Mouse (Mus musculus) CH12.LX (cell line): ENCODE data around the gene Mst1. TPM values are rescaled to one million over a fixed set of nuclear protein-coding genes. Genes with fewer than 3 reads are reported as not detected.

Experiments used
- DNase-seq: peaks from one replicate; pipeline ENCODE4 v3.0.0-alpha.2; 2013; ENCODE audit errors: extremely low read depth
- H3K27ac ChIP-seq: 2 replicates; pipeline ENCODE4 v1.5.1; 2012; ENCODE audit warnings: low read depth, mild to moderate bottlenecking, control low read depth, moderate library complexity; ENCODE audit not compliant: insufficient read depth
- H3K27me3 ChIP-seq: replicated peaks from 2 replicates; pipeline ENCODE3; 2012; ENCODE audit warnings: inconsistent platforms
- H3K36me3 ChIP-seq, 2 experiments: replicated peaks in 1 of 2; 2 replicates each; pipeline versions ENCODE3 to v1.6.1; 2012; ENCODE audit warnings: inconsistent platforms in 1 of 2, low read length in 1 of 2, mild to moderate bottlenecking in 1 of 2, mixed read lengths in 1 of 2, moderate library complexity in 1 of 2; ENCODE audit not compliant: control insufficient read depth in 1 of 2, insufficient read depth in 1 of 2
- H3K4me1 ChIP-seq, 2 experiments: 2 replicates each; pipeline ENCODE4 v1.6.1; 2012; ENCODE audit warnings: inconsistent platforms in 1 of 2, moderate library complexity in 1 of 2; ENCODE audit not compliant: insufficient read depth in 2 of 2, control insufficient read depth in 1 of 2
- H3K4me2 ChIP-seq: 2 replicates; pipeline ENCODE4 v1.6.1; 2012; ENCODE audit warnings: low read depth, mild to moderate bottlenecking, control low read depth; ENCODE audit not compliant: poor library complexity, insufficient read depth, severe bottlenecking
- H3K4me3 ChIP-seq, 3 experiments: fragments of 150-350 bp in 1 of 3; sonication (generic) in 1 of 3; replicated peaks in 1 of 3; 2 replicates each; pipeline versions ENCODE3 to v1.5.1; 2011 to 2012; ENCODE audit warnings: low read depth in 2 of 3, low read length in 2 of 3, mild to moderate bottlenecking in 2 of 3, moderate library complexity in 2 of 3, control low read depth in 1 of 3, improper control_type of control experiment in 1 of 3, inconsistent platforms in 1 of 3, mixed read lengths in 1 of 3; ENCODE audit not compliant: poor library complexity in 1 of 3
- H3K79me2 ChIP-seq: replicated peaks from 2 replicates; pipeline ENCODE4 v1.6.1; 2012; ENCODE audit warnings: mild to moderate bottlenecking, moderate library complexity; ENCODE audit not compliant: control insufficient read depth, poor library complexity, insufficient read depth, severe bottlenecking; ENCODE audit errors: extremely low read depth
- H3K9ac ChIP-seq: 2 replicates; pipeline ENCODE4 v1.6.1; 2012; ENCODE audit warnings: low read depth, mild to moderate bottlenecking, control low read depth, moderate library complexity; ENCODE audit not compliant: insufficient read depth
- H3K9me3 ChIP-seq: replicated peaks from 2 replicates; pipeline ENCODE3; 2012; ENCODE audit warnings: low read length, inconsistent platforms, mixed read lengths
- BHLHE40 ChIP-seq: IDR thresholded peaks from 2 replicates; pipeline ENCODE4 v1.6.1; 2011; ENCODE audit warnings: mild to moderate bottlenecking, low read depth, low read length, improper control_type of control experiment
- CHD2 ChIP-seq: IDR thresholded peaks from 2 replicates; pipeline ENCODE4 v1.6.1; 2011; ENCODE audit warnings: low read length, improper control_type of control experiment
- ELF1 ChIP-seq: IDR thresholded peaks from 2 replicates; pipeline ENCODE4 v1.6.1; 2014; ENCODE audit warnings: low read depth, mild to moderate bottlenecking, inconsistent platforms, low read length, improper control_type of control experiment
- EP300 ChIP-seq: IDR thresholded peaks from 2 replicates; pipeline ENCODE4 v1.6.1; 2011; ENCODE audit warnings: low read length, improper control_type of control experiment
- ETS1 ChIP-seq: conservative IDR thresholded peaks from 2 replicates; pipeline ENCODE4 v1.6.1; 2012; ENCODE audit warnings: low read depth, mild to moderate bottlenecking, inconsistent platforms, low read length, improper control_type of control experiment, moderate library complexity
- JUN ChIP-seq: IDR thresholded peaks from 2 replicates; pipeline ENCODE4 v1.6.1; 2011; ENCODE audit warnings: low read depth, mild to moderate bottlenecking, low read length, improper control_type of control experiment, moderate library complexity; ENCODE audit not compliant: insufficient read depth
- JUND ChIP-seq: conservative IDR thresholded peaks from 2 replicates; pipeline ENCODE4 v1.6.1; 2011; ENCODE audit warnings: low read depth, low read length, improper control_type of control experiment
- KAT2A ChIP-seq: IDR thresholded peaks from 2 replicates; pipeline ENCODE4 v1.6.1; 2012; ENCODE audit warnings: low read length, improper control_type of control experiment, inconsistent platforms; ENCODE audit not compliant: insufficient replicate concordance
- MAFK ChIP-seq: IDR thresholded peaks from 2 replicates; pipeline ENCODE4 v1.6.1; 2011; ENCODE audit warnings: low read length, improper control_type of control experiment; ENCODE audit not compliant: insufficient replicate concordance
- MAX ChIP-seq: IDR thresholded peaks from 2 replicates; pipeline ENCODE4 v1.6.1; 2011; ENCODE audit warnings: low read length, improper control_type of control experiment
- MAZ ChIP-seq: IDR thresholded peaks from 2 replicates; pipeline ENCODE4 v1.6.1; 2012; ENCODE audit warnings: low read depth, mild to moderate bottlenecking, inconsistent platforms, low read length, improper control_type of control experiment, moderate library complexity
- MEF2A ChIP-seq: IDR thresholded peaks from 2 replicates; pipeline ENCODE4 v1.6.1; 2014; ENCODE audit warnings: low read depth, mild to moderate bottlenecking, inconsistent platforms, low read length, improper control_type of control experiment, borderline replicate concordance
- MXI1 ChIP-seq: IDR thresholded peaks from 2 replicates; pipeline ENCODE4 v1.6.1; 2011; ENCODE audit warnings: mild to moderate bottlenecking, low read depth, low read length, improper control_type of control experiment
- MYC ChIP-seq: IDR thresholded peaks from 2 replicates; pipeline ENCODE4 v1.6.1; 2011; ENCODE audit warnings: low read depth, mild to moderate bottlenecking, improper control_type of control experiment, low read length
- NELFE ChIP-seq: IDR thresholded peaks from 2 replicates; pipeline ENCODE4 v1.6.1; 2011; ENCODE audit warnings: low read depth, low read length, improper control_type of control experiment
- NRF1 ChIP-seq: IDR thresholded peaks from 2 replicates; pipeline ENCODE4 v1.6.1; 2014; ENCODE audit warnings: low read depth, mild to moderate bottlenecking, inconsistent platforms, low read length, improper control_type of control experiment, moderate library complexity
- PAX5 ChIP-seq: IDR thresholded peaks from 2 replicates; pipeline ENCODE4 v1.6.1; 2012; ENCODE audit warnings: low read length, inconsistent platforms, mixed read lengths
- POLR2AphosphoS2 ChIP-seq: IDR thresholded peaks from 2 replicates; pipeline ENCODE4 v1.6.1; 2011; ENCODE audit warnings: low read depth, low read length, improper control_type of control experiment
- RAD21 ChIP-seq: IDR thresholded peaks from 2 replicates; pipeline ENCODE4 v1.6.1; 2011; ENCODE audit warnings: low read depth, mild to moderate bottlenecking, low read length, improper control_type of control experiment, moderate library complexity
- RCOR1 ChIP-seq: conservative IDR thresholded peaks from 2 replicates; pipeline ENCODE4 v1.6.1; 2012; ENCODE audit warnings: low read depth, mild to moderate bottlenecking, inconsistent platforms, low read length, improper control_type of control experiment
- TBP ChIP-seq: conservative IDR thresholded peaks from 2 replicates; pipeline ENCODE4 v1.6.1; 2011; ENCODE audit warnings: low read depth, low read length, improper control_type of control experiment
- TCF12 ChIP-seq: IDR thresholded peaks from 2 replicates; pipeline ENCODE4 v1.6.1; 2014; ENCODE audit warnings: low read depth, mild to moderate bottlenecking, inconsistent platforms, low read length, improper control_type of control experiment
- UBTF ChIP-seq: IDR thresholded peaks from 2 replicates; pipeline ENCODE4 v1.6.1; 2012; ENCODE audit warnings: low read depth, mild to moderate bottlenecking, inconsistent platforms, low read length, improper control_type of control experiment, moderate library complexity
- USF1 ChIP-seq: IDR thresholded peaks from 2 replicates; pipeline ENCODE4 v1.6.1; 2014; ENCODE audit warnings: low read depth, mild to moderate bottlenecking, inconsistent platforms, low read length, improper control_type of control experiment
- USF2 ChIP-seq: conservative IDR thresholded peaks from 2 replicates; pipeline ENCODE4 v1.6.1; 2011; ENCODE audit warnings: low read depth, low read length, improper control_type of control experiment
- ZKSCAN1 ChIP-seq: IDR thresholded peaks from 2 replicates; pipeline ENCODE4 v1.6.1; 2012; ENCODE audit warnings: low read depth, inconsistent platforms, low read length, improper control_type of control experiment, borderline replicate concordance
- ZMIZ1 ChIP-seq: IDR thresholded peaks from 2 replicates; pipeline ENCODE4 v1.6.1; 2012; ENCODE audit warnings: low read depth, mild to moderate bottlenecking, inconsistent platforms, low read length, improper control_type of control experiment
- ZNF384 ChIP-seq: IDR thresholded peaks from 2 replicates; pipeline ENCODE4 v1.6.1; 2012; ENCODE audit warnings: low read depth, low read length, improper control_type of control experiment, inconsistent platforms
- dilution Hi-C: fragments of 300-500 bp; cut with MboI; formaldehyde crosslinking; loops from 2 replicates; pipeline ENCODE4 v1.14.3; 2020; ENCODE audit warnings: low sequenced_read_pairs; ENCODE audit not compliant: extremely low pct_unique_long_range_greater_than_20kb, extremely low pct_ligation_motif_present
- in situ Hi-C: fragments of 300-500 bp; cut with MboI; formaldehyde crosslinking; loops from 3 replicates; pipeline ENCODE4 v1.14.3; 2019; ENCODE audit warnings: low sequenced_read_pairs, low pct_ligation_motif_present, low pct_unique_long_range_greater_than_20kb, mixed read lengths
- polyA plus RNA-seq: library from polyadenylated mRNA; unstranded; fragments of >175 nt; gene quantifications from 2 replicates; pipeline ENCODE4 v1.2.1, GENCODE M21; 2012; ENCODE audit warnings: low read depth; ENCODE audit not compliant: insufficient read length
- total RNA-seq, 2 experiments: library from RNA; depleted of rRNA; stranded (reverse); fragments of 300-350 nt in 1 of 2; fragments of >200 nt in 1 of 2; gene quantifications; 2 replicates each; pipeline ENCODE4 v1.2.3; 2012 to 2014

Mst1 gene
- total and polyA plus RNA-seq, 3 experiments = 16.9 to 59.6 (median 21.4) TPM

DNA sequence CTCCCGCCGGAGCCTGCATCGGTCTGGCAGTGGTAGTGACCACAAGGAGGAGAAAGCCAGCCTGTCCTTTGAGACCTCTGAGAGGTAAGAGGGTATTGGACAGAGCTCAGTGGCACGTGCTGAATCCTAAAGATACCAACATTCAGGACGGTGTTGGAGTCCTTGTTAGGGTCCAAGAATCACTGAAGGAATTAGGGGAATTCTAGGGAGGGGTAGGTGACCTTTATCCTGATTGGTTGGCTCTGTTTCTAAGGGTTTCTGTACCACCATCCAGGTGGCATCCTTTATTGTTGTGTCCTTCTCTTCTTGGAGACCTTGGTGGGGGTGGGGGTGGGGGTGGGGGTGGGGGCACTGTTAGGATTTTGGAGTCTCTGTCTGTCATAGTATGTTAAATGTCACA is 48.1 kb upstream of the Mst1 start:
- peaks cover 3% of the 10 kb centered on the region; the same call in 1 of the 2 replicates for H3K79me2 ChIP-seq
- dilution Hi-C loops = no loop called here
- H3K4me1 ChIP-seq = peaks cover 7 to 30% of the 10 kb centered on the region in 2 experiments
- peaks cover 20 to 43% of the 10 kb centered on the region in 2 experiments for H3K36me3 ChIP-seq
- H3K4me3 ChIP-seq = no peak overlapping the region
- in situ Hi-C loops = no loop called here
- DNase-seq = no peak
- H3K27me3 ChIP-seq = no peaks in the 10 kb centered on the region
- TF ChIP-seq ETS1 (no peak), RCOR1 (no peak), MXI1 (no peak), MAFK (no peak), POLR2AphosphoS2 (no peak), KAT2A (no peak), TCF12 (no peak)
- H3K9ac ChIP-seq = no peak overlapping the region
- H3K9me3 ChIP-seq = peaks cover 3% of the 10 kb centered on the region
- no peak overlapping the region for H3K4me2 ChIP-seq
- no peak overlapping the region for H3K27ac ChIP-seq

DNA sequence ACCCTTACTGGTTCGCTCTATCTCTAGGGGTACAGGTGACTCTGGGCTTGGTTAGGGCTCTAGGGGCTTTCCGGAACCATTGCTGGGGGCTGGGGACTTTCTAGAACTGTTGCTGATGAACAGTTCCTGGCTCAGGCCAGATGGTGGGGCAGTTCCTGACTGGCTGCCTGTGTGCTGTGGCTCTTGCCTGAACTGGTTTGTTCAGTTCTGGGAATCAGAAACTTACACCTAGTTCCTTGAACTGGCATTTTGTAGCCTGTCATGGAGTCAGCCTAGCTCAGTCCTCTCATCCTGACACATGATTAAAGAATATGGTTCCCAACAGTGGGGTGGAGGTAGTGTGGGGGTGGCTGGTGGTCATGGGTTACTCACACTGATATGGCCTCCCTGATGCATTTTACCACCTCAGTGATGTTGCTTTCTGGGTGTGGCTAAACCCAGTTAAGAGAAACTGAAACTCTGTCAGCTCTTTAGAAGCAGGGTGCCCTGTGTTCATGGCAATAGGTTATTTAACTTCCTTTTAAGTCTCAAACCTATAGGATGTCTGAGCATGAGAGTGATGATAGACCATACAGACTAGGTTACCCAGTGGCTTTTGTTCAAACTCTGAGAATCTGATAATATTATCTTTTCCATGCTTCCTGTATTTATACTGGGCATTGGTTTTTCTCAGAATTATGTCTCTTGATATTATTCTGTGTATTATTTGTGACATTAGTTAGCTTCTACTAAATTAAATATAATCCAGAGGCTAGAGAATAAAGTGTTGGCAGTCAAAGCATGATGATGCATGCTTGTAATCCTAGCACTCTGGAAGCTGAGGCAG is 44.7 kb upstream of the Mst1 start:
- peaks cover 18 to 44% of the 10 kb centered on the region in 2 experiments for H3K36me3 ChIP-seq
- peak overlapping the region; percentile 89 for H3K27ac ChIP-seq
- H3K4me3 ChIP-seq = peak overlapping the region; percentile 3 to 41 (median 36)
- H3K79me2 ChIP-seq = 0 out of 2 replicates have a peak, but pooled peaks cover 5% of the 10 kb centered on the region
- peak overlapping the region; percentile 41 for H3K4me2 ChIP-seq
- H3K4me1 ChIP-seq = peaks cover 7 to 31% of the 10 kb centered on the region in 2 experiments
- peak; percentile 82 for DNase-seq
- in situ Hi-C loops = no loop called here
- no peaks in the 10 kb centered on the region for H3K27me3 ChIP-seq
- dilution Hi-C loops = no loop called here
- no peaks in the 10 kb centered on the region for H3K9me3 ChIP-seq
- no peak overlapping the region for H3K9ac ChIP-seq
- TF ChIP-seq ZKSCAN1 = no peak
- no peak for TF ChIP-seq UBTF
- no peak; the same call in 1 of the 2 replicates for TF ChIP-seq POLR2AphosphoS2
- TF ChIP-seq JUN = no peak
- peak; percentile 25; the same call in 1 of the 2 replicates for TF ChIP-seq TBP
- peak; percentile 61; the same call in 1 of the 2 replicates for TF ChIP-seq RCOR1
- TF ChIP-seq USF1 = no peak
- TF ChIP-seq MEF2A = peak; percentile 52; the same call in 1 of the 2 replicates
- 0 out of 2 replicates have a peak, but pooled peaks have one; percentile 22 for TF ChIP-seq ETS1
- peak; percentile 25; the same call in 1 of the 2 replicates for TF ChIP-seq BHLHE40
- no peak for TF ChIP-seq ZNF384
- TF ChIP-seq MAX = no peak; the same call in 1 of the 2 replicates
- no peak for TF ChIP-seq JUND
- TF ChIP-seq RAD21 = peak; percentile 30
- peak; percentile 56; the same call in 1 of the 2 replicates for TF ChIP-seq CHD2
- TF ChIP-seq TCF12 = 0 out of 2 replicates have a peak, but pooled peaks have one; percentile 51
- peak; percentile 59; the same call in 1 of the 2 replicates for TF ChIP-seq ZMIZ1
- no peak for TF ChIP-seq PAX5
- peak; percentile 66 for TF ChIP-seq MYC
- TF ChIP-seq NRF1 = no peak
- TF ChIP-seq MAFK = no peak
- TF ChIP-seq MXI1 = no peak
- 0 out of 2 replicates have a peak, but pooled peaks have one; percentile 37 for TF ChIP-seq MAZ
- TF ChIP-seq KAT2A = no peak
- no peak for TF ChIP-seq USF2
- TF ChIP-seq NELFE = peak; percentile 31; the same call in 1 of the 2 replicates
- TF ChIP-seq EP300 = peak; percentile 49
- TF ChIP-seq ELF1 = peak; percentile 75
